In the genomic region with DNA sequence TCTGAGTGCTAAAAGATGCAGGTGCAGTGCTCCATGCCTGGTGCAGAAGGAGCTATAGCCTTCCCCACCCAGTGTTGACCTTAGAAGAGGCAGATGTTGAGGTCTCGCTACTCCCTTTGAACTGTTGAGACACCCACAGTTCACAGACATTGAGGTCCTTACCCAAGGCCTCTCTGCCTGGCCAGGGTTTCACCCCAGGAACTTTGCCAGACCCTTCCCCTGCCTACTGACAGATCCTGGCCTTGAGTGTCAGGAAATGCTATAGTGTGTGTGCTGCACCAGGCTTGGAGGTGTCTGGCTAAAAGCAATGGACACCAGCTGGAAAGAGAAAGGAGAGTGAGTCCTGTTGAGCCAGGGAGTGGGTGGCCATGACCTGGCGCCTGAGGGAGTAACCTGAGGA, we compare ENCODE assay signal across 20 mouse cellular contexts. TPM values are rescaled to one million over a fixed set of nuclear protein-coding genes. Genes with fewer than 3 reads are reported as not detected.
DNase-seq lines count a peak whose midpoint lies in the region.
"Had no signal": no experiment of that assay in that cellular context is flagged by ENCODE, and none has a peak within 500 bp of the region (broad histone marks: within the 10 kb centered on the region; RNA-seq: fewer than 3 reads in every experiment).

No protein-coding gene starts in this region.

- intact Hi-C loops in heart, postnatal 25 days (cut with DNase I): no loop called here

- DNase-seq in heart, adult 11 months: peak; percentile 69
- no peak for DNase-seq in heart, postnatal 25 days (ENCODE audit: low spot score)
- peak; percentile 22 for DNase-seq in adipocyte (ENCODE audit: low spot score)
- DNase-seq in adrenal gland, adult 8-10 months: peak; percentile 81
- peak; percentile 15 for DNase-seq in ovary, postnatal 14 days (ENCODE audit: low spot score)
- no peak for DNase-seq in thymus, postnatal 36 days
- no peak for DNase-seq in right cerebral cortex, postnatal 36 days (ENCODE audit: low spot score in 2 of 2)
- DNase-seq: cerebellum, adult 11 months; cerebellum, adult 9-10 months; gastrocnemius, postnatal 10 days; heart, postnatal 14 days; kidney, adult 18-20 months; kidney, postnatal 25 days; liver, embryonic 13.5 days; lung, adult 18-20 months; lung, postnatal 4 days; retina, postnatal 1 day; right cerebral cortex, postnatal 14 days; thymus, adult 18-20 months; thymus, postnatal 25 days had no signal

RNA-seq across cellular contexts. Expression of gene Tgm3, which starts 3.0 kb away (rescaled TPM):
- total RNA-seq in heart, postnatal 25 days (2021): under 1 TPM in 1 of 2 experiments, not detected in 1; 0.05 TPM
- total RNA-seq in adrenal gland, adult 8-10 months (2022): 1 to 10 TPM in 2 of 4 experiments, under 1 TPM in 2; 0.12 to 7.0 (median 2.5) TPM

Comparison
In these comparisons a context has a peak if more than half of its experiments do, and no peak if none do; other contexts are left out.
1. DNase-seq: peak in heart, adult 11 months (single experiment), adipocyte (single experiment), adrenal gland, adult 8-10 months (single experiment) and ovary, postnatal 14 days (single experiment); none in heart, postnatal 25 days (single experiment), thymus, postnatal 36 days (0 of 2) and right cerebral cortex, postnatal 36 days (0 of 2).